In genomic region chr5:3367045-3367444, GRCm38 (mm10) we compare ENCODE assay signal across 22 mouse cellular contexts. TPM values are rescaled to one million over a fixed set of nuclear protein-coding genes. Genes with fewer than 3 reads are reported as not detected.
A peak's percentile ranks its signal among the peaks of the same experiment; 100 is the strongest.
DNase-seq lines count a peak whose midpoint lies in the region; ATAC-seq lines count a peak whose summit lies in the region.
"Had no signal": no experiment of that assay in that cellular context is flagged by ENCODE, and none has a peak within 500 bp of the region (broad histone marks: within the 10 kb centered on the region; RNA-seq: fewer than 3 reads in every experiment).

No protein-coding gene starts in this region.

- H3K9me3 ChIP-seq in hindbrain, embryonic 11.5 days (ENCODE audit: control insufficient read depth, low read length) = no peaks in the 10 kb centered on the region
- H3K9me3 ChIP-seq: forebrain, embryonic 10.5 days; forebrain, embryonic 13.5 days; heart, embryonic 13.5 days; hindbrain, embryonic 13.5 days; intestine, embryonic 15.5 days had no signal

- no peaks in the 10 kb centered on the region for H3K4me1 ChIP-seq in hindbrain, embryonic 11.5 days (replicated peaks; ENCODE audit: control insufficient read depth, insufficient read depth, low read length)
- H3K4me1 ChIP-seq: forebrain, embryonic 13.5 days; hindbrain, embryonic 13.5 days had no signal

- no peak overlapping the region for H3K4me2 ChIP-seq in hindbrain, embryonic 11.5 days (replicated peaks; ENCODE audit: low read depth, low read length)
- H3K4me2 ChIP-seq: forebrain, embryonic 13.5 days; heart, embryonic 13.5 days; hindbrain, embryonic 13.5 days; intestine, embryonic 15.5 days had no signal

- no peak overlapping the region for H3K9ac ChIP-seq in hindbrain, embryonic 11.5 days (ENCODE audit: low read depth, low read length)
- H3K9ac ChIP-seq: forebrain, embryonic 13.5 days; heart, embryonic 13.5 days; hindbrain, embryonic 13.5 days; intestine, embryonic 15.5 days had no signal

- no peak overlapping the region for H3K27ac ChIP-seq in hindbrain, embryonic 11.5 days (ENCODE audit: low read depth, low read length)
- H3K27ac ChIP-seq: forebrain, embryonic 10.5 days; forebrain, embryonic 13.5 days; heart, embryonic 13.5 days; hindbrain, embryonic 13.5 days; intestine, embryonic 15.5 days had no signal

- WGBS in hindbrain, embryonic 11.5 days = 99% methylated on average over 4 of the region's 4 CpGs

- ATAC-seq in frontal cortex, adult (ENCODE audit: low TSS enrichment) = peak; percentile 77
- no peak for ATAC-seq in hindbrain, embryonic 11.5 days (ENCODE audit: low FRiP score)
- ATAC-seq: CD4-positive, CD25-positive, alpha-beta regulatory T cell, adult 4 months; forebrain, embryonic 13.5 days; forebrain, embryonic 16.5 days; hindbrain, embryonic 16.5 days; intestine, embryonic 15.5 days had no signal

- no peak overlapping the region for H3K4me3 ChIP-seq in hindbrain, embryonic 11.5 days (ENCODE audit: low read depth, low read length)
- H3K4me3 ChIP-seq: forebrain, embryonic 10.5 days; forebrain, embryonic 13.5 days; heart, embryonic 13.5 days; hindbrain, embryonic 13.5 days; intestine, embryonic 15.5 days had no signal

- H3K27me3 ChIP-seq in hindbrain, embryonic 11.5 days (ENCODE audit: control insufficient read depth, insufficient read depth, low read length) = no peaks in the 10 kb centered on the region
- H3K27me3 ChIP-seq: forebrain, embryonic 13.5 days; heart, embryonic 13.5 days; hindbrain, embryonic 13.5 days; intestine, embryonic 15.5 days had no signal

- no peaks in the 10 kb centered on the region for H3K36me3 ChIP-seq in hindbrain, embryonic 11.5 days (ENCODE audit: control insufficient read depth, insufficient read depth, low read length)
- H3K36me3 ChIP-seq: forebrain, embryonic 10.5 days; hindbrain, embryonic 13.5 days; intestine, embryonic 15.5 days had no signal

- no peak for DNase-seq in frontal cortex, postnatal 36 days (ENCODE audit: low spot score in 2 of 2)
- DNase-seq in 3T3-L1 (ENCODE audit: low read depth, low spot score) = peak; percentile 16
- DNase-seq in NIH3T3 (ENCODE audit: low read depth) = peak; percentile 10
- no peak for DNase-seq in hindbrain, embryonic 11.5 days (ENCODE audit: low spot score)
- no peak for DNase-seq in natural killer cell, adult 2 months (ENCODE audit: low spot score in 2 of 2)
- DNase-seq: adrenal gland, adult 2 months; adrenal gland, postnatal 25 days; cerebellum, adult 18-20 months; cerebellum, adult 9-10 months; cerebellum, postnatal 14 days; gastrocnemius, postnatal 25 days; kidney, adult 11 months; kidney, adult 8-10 months had no signal

RNA-seq across cellular contexts. Expression of gene Cdk6, which starts 25.8 kb away (rescaled TPM):
- polyA plus RNA-seq in hindbrain, embryonic 11.5 days (2014; fragmentation: Nextera tagmentation; extraction: Ambion mirVana) = 15.0 and 17.8 TPM in 2 replicates

Comparison
In these comparisons a context has a peak if more than half of its experiments do, and no peak if none do; other contexts are left out.
1. DNase-seq: peak in 3T3-L1 (single experiment) and NIH3T3 (single experiment); none in frontal cortex, postnatal 36 days (0 of 2), hindbrain, embryonic 11.5 days (single experiment) and natural killer cell, adult 2 months (0 of 2).